Mouse (Mus musculus): ENCODE results near the gene Itpr3. TPM values are rescaled to one million over a fixed set of nuclear protein-coding genes. Genes with fewer than 3 reads are reported as not detected.

The Itpr3 gene
- polyA plus RNA-seq, 1 experiment from 2014 or later = 6.1 TPM

- H3K9me3 ChIP-seq (ENCODE audit: control insufficient read depth) = no peaks in the 10 kb centered on the region
- no peak overlapping the region for H3K27ac ChIP-seq (ENCODE audit: low read depth, low read length)
- TF ChIP-seq CTCF (IDR thresholded peaks at IDR 0.05; ENCODE audit: low read depth) = no peak
- ATAC-seq = no peak
- WGBS = 61% methylated on average over 11 of the region's 13 CpGs
- no peak overlapping the region for H3K9ac ChIP-seq (ENCODE audit: low read depth, low read length)
- peaks cover 9% of the 10 kb centered on the region for H3K4me1 ChIP-seq (replicated peaks; ENCODE audit: control insufficient read depth, insufficient read depth, low read length)
- H3K27me3 ChIP-seq (replicated peaks; ENCODE audit: control insufficient read depth, insufficient read depth, low read length) = no peaks in the 10 kb centered on the region
- H3K36me3 ChIP-seq (ENCODE audit: control insufficient read depth, insufficient read depth) = no peaks in the 10 kb centered on the region
- H3K4me2 ChIP-seq (replicated peaks; ENCODE audit: low read depth) = no peak overlapping the region
- no peak overlapping the region for H3K4me3 ChIP-seq (ENCODE audit: low read depth, low read length)
Observed at GRCm38 (mm10) chr17:27041046-27041786, 15.9 kb upstream of the Itpr3 start.

DNA sequence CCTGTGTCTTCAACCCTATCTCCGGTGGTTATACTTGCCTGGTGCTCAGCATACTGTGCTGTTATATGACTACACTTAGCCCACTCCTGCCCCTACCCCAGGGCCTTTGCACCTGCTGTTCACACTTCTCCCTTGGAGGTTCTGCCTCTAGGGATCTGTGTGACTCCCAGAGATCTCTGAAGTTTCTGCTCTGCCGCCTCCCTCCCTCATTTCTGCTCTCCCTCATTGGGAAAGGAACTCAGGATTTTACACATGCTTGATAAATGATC is 15.4 kb upstream of the Itpr3 start:
- TF ChIP-seq CTCF (IDR thresholded peaks at IDR 0.05; ENCODE audit: low read depth) = no peak
- H3K36me3 ChIP-seq (ENCODE audit: control insufficient read depth, insufficient read depth) = no peaks in the 10 kb centered on the region
- no peak overlapping the region for H3K27ac ChIP-seq (ENCODE audit: low read depth, low read length)
- no peak overlapping the region for H3K9ac ChIP-seq (ENCODE audit: low read depth, low read length)
- no peaks in the 10 kb centered on the region for H3K27me3 ChIP-seq (replicated peaks; ENCODE audit: control insufficient read depth, insufficient read depth, low read length)
- peaks cover 12% of the 10 kb centered on the region for H3K4me1 ChIP-seq (replicated peaks; ENCODE audit: control insufficient read depth, insufficient read depth, low read length)
- no peak overlapping the region for H3K4me3 ChIP-seq (ENCODE audit: low read depth, low read length)
- ATAC-seq = no peak
- no peak overlapping the region for H3K4me2 ChIP-seq (replicated peaks; ENCODE audit: low read depth)
- no peaks in the 10 kb centered on the region for H3K9me3 ChIP-seq (ENCODE audit: control insufficient read depth)
- WGBS = 81% methylated on average over 2 of the region's 2 CpGs

GRCm38 (mm10) chr17:27042840-27043239 is 14.3 kb upstream of the Itpr3 start:
- H3K4me3 ChIP-seq (ENCODE audit: low read depth, low read length) = no peak overlapping the region
- peak; percentile 31; the same call in 1 of the 2 replicates for ATAC-seq
- no peak overlapping the region for H3K27ac ChIP-seq (ENCODE audit: low read depth, low read length)
- peaks cover 14% of the 10 kb centered on the region for H3K4me1 ChIP-seq (replicated peaks; ENCODE audit: control insufficient read depth, insufficient read depth, low read length)
- 42% methylated on average over 6 of the region's 6 CpGs for WGBS
- TF ChIP-seq CTCF (IDR thresholded peaks at IDR 0.05; ENCODE audit: low read depth) = no peak
- no peaks in the 10 kb centered on the region for H3K36me3 ChIP-seq (ENCODE audit: control insufficient read depth, insufficient read depth)
- no peak overlapping the region for H3K9ac ChIP-seq (ENCODE audit: low read depth, low read length)
- H3K9me3 ChIP-seq (ENCODE audit: control insufficient read depth) = no peaks in the 10 kb centered on the region
- no peaks in the 10 kb centered on the region for H3K27me3 ChIP-seq (replicated peaks; ENCODE audit: control insufficient read depth, insufficient read depth, low read length)
- no peak overlapping the region for H3K4me2 ChIP-seq (replicated peaks; ENCODE audit: low read depth)

- no peak for ATAC-seq
- 92% methylated on average over 6 of the region's 6 CpGs for WGBS
- no peak overlapping the region for H3K27ac ChIP-seq (ENCODE audit: low read depth, low read length)
- peaks cover 11% of the 10 kb centered on the region; the same call in 1 of the 2 replicates for H3K4me1 ChIP-seq (replicated peaks; ENCODE audit: control insufficient read depth, insufficient read depth, low read length)
- no peaks in the 10 kb centered on the region for H3K27me3 ChIP-seq (replicated peaks; ENCODE audit: control insufficient read depth, insufficient read depth, low read length)
- no peak overlapping the region for H3K4me2 ChIP-seq (replicated peaks; ENCODE audit: low read depth)
- H3K9me3 ChIP-seq (ENCODE audit: control insufficient read depth) = no peaks in the 10 kb centered on the region
- no peak for TF ChIP-seq CTCF (IDR thresholded peaks at IDR 0.05; ENCODE audit: low read depth)
- H3K9ac ChIP-seq (ENCODE audit: low read depth, low read length) = no peak overlapping the region
- H3K4me3 ChIP-seq (ENCODE audit: low read depth, low read length) = no peak overlapping the region
- no peaks in the 10 kb centered on the region for H3K36me3 ChIP-seq (ENCODE audit: control insufficient read depth, insufficient read depth)
Observed at GRCm38 (mm10) chr17:27045164-27045563, 11.9 kb upstream of the Itpr3 start.

DNA sequence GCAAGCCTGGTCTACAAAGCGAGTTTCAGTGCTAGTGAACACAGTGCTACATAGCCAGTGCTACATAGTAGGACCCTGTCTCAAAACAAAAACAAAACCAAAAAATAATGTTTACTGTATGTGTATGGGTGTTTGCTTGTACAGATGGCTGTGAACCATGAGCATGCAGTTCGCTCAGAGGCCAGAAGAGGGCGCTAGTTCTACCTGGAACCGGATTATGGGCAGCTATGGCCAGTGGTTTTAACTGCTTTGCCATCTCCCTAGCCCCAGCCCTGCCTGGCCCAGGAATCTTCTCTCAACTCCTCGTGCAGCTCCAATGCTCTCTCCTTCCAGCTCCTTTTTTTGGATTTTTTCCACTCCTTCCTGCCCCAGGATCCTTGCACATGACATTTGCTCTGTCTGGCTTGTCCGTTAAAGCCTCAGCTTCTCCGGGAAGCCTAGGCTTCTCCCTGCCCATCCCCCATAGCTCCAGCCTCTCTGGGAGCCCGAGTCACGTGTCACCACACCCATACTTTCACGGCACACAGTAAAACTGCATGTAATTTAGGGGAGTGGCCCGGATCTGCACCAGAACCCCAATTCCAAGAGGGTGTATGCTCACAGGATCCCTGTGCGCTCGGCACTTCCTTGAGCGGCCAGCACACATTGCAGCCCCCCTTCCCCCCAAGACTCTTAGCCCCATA is 9.2 kb upstream of the Itpr3 start:
- Histone ChIP-seq H3K4me3 (ENCODE audit: low read depth, low read length) (no peak overlapping the region), H3K9me3 (ENCODE audit: control insufficient read depth) (no peaks in the 10 kb centered on the region), H3K27me3 (replicated peaks; ENCODE audit: control insufficient read depth, insufficient read depth, low read length) (no peaks in the 10 kb centered on the region), H3K27ac (ENCODE audit: low read depth, low read length) (peak overlapping the region; percentile 77), H3K4me1 (replicated peaks; ENCODE audit: control insufficient read depth, insufficient read depth, low read length) (peaks cover 19% of the 10 kb centered on the region; the same call in 1 of the 2 replicates), H3K36me3 (ENCODE audit: control insufficient read depth, insufficient read depth) (no peaks in the 10 kb centered on the region), H3K4me2 (replicated peaks; ENCODE audit: low read depth) (peak overlapping the region; percentile 24; the same call in 1 of the 2 replicates), H3K9ac (ENCODE audit: low read depth, low read length) (no peak overlapping the region)
- WGBS = 52% methylated on average over 14 of the region's 14 CpGs
- peak; percentile 63 for ATAC-seq
- TF ChIP-seq CTCF (IDR thresholded peaks at IDR 0.05; ENCODE audit: low read depth) = peak; percentile 74

- Histone ChIP-seq H3K9ac (ENCODE audit: low read depth, low read length) (no peak overlapping the region), H3K4me3 (ENCODE audit: low read depth, low read length) (no peak overlapping the region), H3K36me3 (ENCODE audit: control insufficient read depth, insufficient read depth) (no peaks in the 10 kb centered on the region), H3K27ac (ENCODE audit: low read depth, low read length) (peak overlapping the region; percentile 77), H3K4me1 (replicated peaks; ENCODE audit: control insufficient read depth, insufficient read depth, low read length) (peaks cover 21% of the 10 kb centered on the region; the same call in 1 of the 2 replicates), H3K4me2 (replicated peaks; ENCODE audit: low read depth) (peak overlapping the region; percentile 24; the same call in 1 of the 2 replicates), H3K27me3 (replicated peaks; ENCODE audit: control insufficient read depth, insufficient read depth, low read length) (no peaks in the 10 kb centered on the region), H3K9me3 (ENCODE audit: control insufficient read depth) (no peaks in the 10 kb centered on the region)
- 35% methylated on average over 14 of the region's 14 CpGs for WGBS
- TF ChIP-seq CTCF (IDR thresholded peaks at IDR 0.05; ENCODE audit: low read depth) = no peak
- ATAC-seq = peak; percentile 20
Observed at GRCm38 (mm10) chr17:27048445-27049239, 8.5 kb upstream of the Itpr3 start.

All from intestine, postnatal 0 days (tissue).